Mouse (Mus musculus) Patski (cell line): Measurements from ENCODE around the gene Ppargc1a. TPM values are rescaled to one million over a fixed set of nuclear protein-coding genes. Genes with fewer than 3 reads are reported as not detected.

ENCODE experiments used
- ATAC-seq: fragments of 100-300 bp; one replicate; pipeline ENCODE4 v1.8.0; 2021
- CTCF ChIA-PET: fragments of 350-600 bp; sonication (Branson Sonifier 250); formaldehyde crosslinking; loops from one replicate; lab custom pipeline; 2022; ENCODE audit warnings: inconsistent platforms; lab: Charles Lee
- POLR2A ChIA-PET: fragments of 350-600 bp; sonication (Branson Sonifier 250); formaldehyde crosslinking; loops from one replicate; lab custom pipeline; 2022; ENCODE audit warnings: antibody characterized with exemption, inconsistent platforms; lab: Charles Lee
- DNase-seq: peaks from one replicate; pipeline ENCODE4 v3.0.0-alpha.2; 2011; ENCODE audit warnings: low read depth, low spot score
- H3K27me3 ChIP-seq: fragments of 371-371 bp; one replicate; pipeline ENCODE4 v1.5.1; 2021
- CTCF ChIP-seq: fragments of 100-300 bp; IDR thresholded peaks from one replicate; pipeline ENCODE4 v1.5.1; 2021
- in situ Hi-C: fragments of 300-500 bp; cut with MboI; formaldehyde crosslinking; loops from 3 replicates; pipeline ENCODE4 v1.11.1; 2018; ENCODE audit warnings: low pct_unique_long_range_greater_than_20kb, mixed read lengths
- polyA plus RNA-seq: library from polyadenylated mRNA; unstranded; gene quantifications from one replicate; pipeline ENCODE4 v1.2.3, GENCODE M21; 2021

The Ppargc1a gene
- polyA plus RNA-seq = 97.9 TPM

GRCm38 (mm10) chr5:51567659-51568058 is at the start of gene Ppargc1a:
Gene Ppargc1a (minus strand): TSS chr5:51567726.
- no peaks in the 10 kb centered on the region for H3K27me3 ChIP-seq
- in situ Hi-C loops = no loop called here
- ChIA-PET CTCF (interaction anchor here (1.1 to 1.7 kb wide), 2 partner anchors 23 to 31 kb away, joined by 3 to 5 read pairs; no protein-coding TSS in a partner anchor), POLR2A (interaction anchor here (0.6 kb wide), 1 partner anchor 8 kb away, joined by 3 read pairs; no protein-coding TSS in a partner anchor)
- DNase-seq (no peak), ATAC-seq (no peak)
- TF ChIP-seq CTCF = no peak

- in situ Hi-C loops = no loop called here
- H3K27me3 ChIP-seq = no peaks in the 10 kb centered on the region
- ATAC-seq (no peak), DNase-seq (no peak)
- POLR2A ChIA-PET = interaction anchor here (0.6 kb wide), 1 partner anchor 22 kb away, joined by 3 read pairs; no protein-coding TSS in a partner anchor
- CTCF ChIA-PET = interaction anchor here (1.1 to 1.9 kb wide), 4 partner anchors 9 to 249 kb away, joined by 3 to 4 read pairs (median 4); no protein-coding TSS in a partner anchor
- TF ChIP-seq CTCF = no peak
Measured at GRCm38 (mm10) chr5:51616877-51617276, 49.4 kb upstream of the Ppargc1a start.

DNA sequence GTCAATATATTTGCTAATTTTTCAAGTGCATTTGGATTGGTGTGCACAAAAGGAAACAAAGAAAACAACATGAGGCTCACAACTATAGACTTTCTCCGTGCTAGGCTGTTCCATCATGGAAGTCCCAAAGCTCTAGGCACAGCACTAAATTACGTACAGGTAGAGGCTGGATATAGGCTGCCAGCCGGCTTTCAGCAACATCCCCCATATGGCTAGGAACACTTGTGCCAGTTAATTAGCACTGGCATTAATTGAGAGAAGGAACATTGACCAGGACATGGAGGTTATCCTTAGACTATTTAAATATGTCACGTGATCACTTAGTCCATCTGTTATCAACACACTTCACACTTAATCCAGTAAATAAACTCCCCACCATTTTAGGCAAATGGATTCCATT is 44.5 kb upstream of the Ppargc1a start:
- ChIA-PET POLR2A (no interaction called here), CTCF (interaction anchor here (1.8 kb wide), 1 partner anchor 15 kb away, joined by 7 read pairs; no protein-coding TSS in a partner anchor)
- ATAC-seq (no peak), DNase-seq (no peak)
- no peaks in the 10 kb centered on the region for H3K27me3 ChIP-seq
- in situ Hi-C loops = no loop called here
- TF ChIP-seq CTCF = no peak

DNA sequence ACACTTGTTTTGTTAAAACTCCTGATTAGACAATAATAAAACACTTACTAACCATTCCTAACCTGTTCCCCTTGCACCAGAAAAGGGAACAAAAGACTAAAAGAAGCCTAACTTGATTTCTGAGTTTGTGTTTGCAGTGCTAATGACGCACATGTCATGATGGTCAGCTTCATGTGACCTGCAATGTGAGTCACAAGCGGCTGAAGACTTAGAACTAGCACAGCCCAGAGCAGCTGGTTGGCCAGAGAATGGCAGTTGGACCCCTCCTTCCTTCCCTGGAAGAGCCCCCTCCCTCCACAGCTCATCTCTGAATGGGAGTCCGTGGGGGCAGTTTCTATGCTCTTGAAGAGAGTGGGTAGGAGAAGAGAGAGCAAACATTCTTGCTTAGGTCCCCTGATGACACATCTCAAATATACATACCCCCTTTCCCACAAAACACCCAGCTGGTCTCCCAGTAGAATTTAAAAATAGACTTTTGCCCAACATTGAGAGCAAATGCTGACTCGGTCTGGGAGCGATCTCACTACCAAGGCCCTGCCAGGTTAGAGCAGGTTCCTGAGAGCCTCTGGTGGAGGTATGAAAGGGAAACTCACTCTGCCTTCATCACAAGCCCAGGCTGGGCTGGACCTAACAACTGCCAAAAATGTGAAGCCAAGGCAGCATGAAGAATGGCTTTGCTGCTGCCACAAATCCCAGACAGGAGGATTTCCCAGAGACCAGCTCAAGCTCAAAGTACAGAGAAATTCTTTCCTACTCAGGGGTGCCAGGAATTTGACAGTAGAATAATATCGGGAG is 40.4 kb upstream of the Ppargc1a start:
- H3K27me3 ChIP-seq = no peaks in the 10 kb centered on the region
- ChIA-PET POLR2A (no interaction called here), CTCF (interaction anchor here (1.2 kb wide), 1 partner anchor 9 kb away, joined by 4 read pairs; no protein-coding TSS in a partner anchor)
- DNase-seq = no peak
- TF ChIP-seq CTCF = no peak
- in situ Hi-C loops = no loop called here
- no peak for ATAC-seq

GRCm38 (mm10) chr5:51599549-51599948 is 32.0 kb upstream of the Ppargc1a start:
- TF ChIP-seq CTCF = no peak
- POLR2A ChIA-PET = no interaction called here
- CTCF ChIA-PET = no interaction called here
- no peak for ATAC-seq
- no peaks in the 10 kb centered on the region for H3K27me3 ChIP-seq
- in situ Hi-C loops = loop anchor here (10.0 kb wide), 1 partner anchor 465 kb away; no protein-coding TSS in a partner anchor
- DNase-seq = no peak

DNA sequence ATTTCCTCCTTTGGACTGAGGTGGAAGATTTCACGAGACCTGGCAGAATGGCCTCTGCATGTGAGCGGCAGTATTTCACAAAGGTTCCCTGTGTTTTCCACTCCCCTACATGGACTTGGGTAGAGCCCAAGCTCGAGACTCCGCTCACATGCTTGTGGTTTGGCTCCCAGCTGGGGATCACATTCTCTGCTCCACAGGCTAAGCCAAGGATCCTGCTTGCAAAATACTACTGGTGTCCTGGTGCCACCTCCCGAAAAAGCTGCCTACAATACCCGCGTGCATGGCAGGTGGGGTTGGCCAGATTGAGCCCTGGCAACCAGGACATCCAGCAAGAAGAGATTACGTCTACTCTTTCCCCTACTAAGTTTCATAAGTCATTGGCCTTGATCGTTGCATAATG is 28.1 kb upstream of the Ppargc1a start:
- CTCF ChIA-PET = interaction anchor here (0.8 to 2.0 kb wide), 3 partner anchors 11 to 42 kb away, joined by 4 to 5 read pairs (median 5); no protein-coding TSS in a partner anchor
- peak; percentile 95 for ATAC-seq

DNA sequence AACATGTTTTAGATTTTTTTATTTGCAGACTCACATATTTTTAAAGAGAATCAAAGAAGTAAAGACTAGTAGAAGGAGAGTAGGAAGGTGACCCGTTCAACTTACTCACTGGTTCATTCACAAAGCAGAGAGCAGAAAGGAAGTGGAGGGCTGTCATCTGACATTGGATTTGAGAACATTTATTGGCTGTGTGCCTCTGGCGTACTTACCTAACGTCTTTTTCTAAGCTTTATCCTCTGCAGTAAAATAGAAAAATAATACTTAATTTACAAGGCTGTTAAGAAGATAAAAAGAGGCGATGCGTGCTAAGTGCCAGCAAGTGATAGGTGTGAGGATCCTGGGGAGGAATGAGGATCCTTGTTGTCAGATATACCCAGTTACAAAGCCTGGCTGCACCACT is 24.7 kb upstream of the Ppargc1a start:
- TF ChIP-seq CTCF = no peak
- no peaks in the 10 kb centered on the region for H3K27me3 ChIP-seq
- ATAC-seq = no peak
- in situ Hi-C loops = loop anchor here (10.0 kb wide), 1 partner anchor 473 kb away; no protein-coding TSS in a partner anchor
- CTCF ChIA-PET = interaction anchor here (0.8 to 1.8 kb wide), 2 partner anchors 9 to 39 kb away, joined by 3 read pairs; no protein-coding TSS in a partner anchor
- POLR2A ChIA-PET = no interaction called here
- DNase-seq = no peak

More for the DNA sequence above, 28.1 kb upstream of the Ppargc1a start:
- TF ChIP-seq CTCF = peak; percentile 14
- in situ Hi-C loops = loop anchor here (10.0 kb wide), 1 partner anchor 469 kb away; no protein-coding TSS in a partner anchor
- DNase-seq = peak; percentile 86
- no peaks in the 10 kb centered on the region for H3K27me3 ChIP-seq
- POLR2A ChIA-PET = interaction anchor here (0.6 kb wide), 1 partner anchor 55 kb away, joined by 3 read pairs; no protein-coding TSS in a partner anchor

GRCm38 (mm10) chr5:51591537-51592154 is 24.1 kb upstream of the Ppargc1a start:
- ATAC-seq (peak; percentile 41), DNase-seq (no peak)
- in situ Hi-C loops = loop anchor here (10.0 kb wide), 1 partner anchor 473 kb away; no protein-coding TSS in a partner anchor
- ChIA-PET CTCF (interaction anchor here (1.8 kb wide), 1 partner anchor 39 kb away, joined by 3 read pairs; no protein-coding TSS in a partner anchor), POLR2A (interaction anchor here (0.6 kb wide), 1 partner anchor 40 kb away, joined by 3 read pairs; no protein-coding TSS in a partner anchor)
- TF ChIP-seq CTCF = no peak
- no peaks in the 10 kb centered on the region for H3K27me3 ChIP-seq

- ChIA-PET POLR2A (no interaction called here), CTCF (interaction anchor here (1.1 to 1.6 kb wide), 2 partner anchors 11 to 107 kb away, joined by 3 to 6 read pairs; no protein-coding TSS in a partner anchor)
- no peak for ATAC-seq
- in situ Hi-C loops = no loop called here
- DNase-seq = no peak
- H3K27me3 ChIP-seq = no peaks in the 10 kb centered on the region
- TF ChIP-seq CTCF = no peak
Measured at GRCm38 (mm10) chr5:51586187-51586586, 18.7 kb upstream of the Ppargc1a start.

- no peak for TF ChIP-seq CTCF
- ATAC-seq (no peak), DNase-seq (no peak)
- in situ Hi-C loops = no loop called here
- ChIA-PET POLR2A (no interaction called here), CTCF (interaction anchor here (1.1 to 1.6 kb wide), 2 partner anchors 10 kb away, joined by 5 to 6 read pairs; no protein-coding TSS in a partner anchor)
- H3K27me3 ChIP-seq = no peaks in the 10 kb centered on the region
Measured at GRCm38 (mm10) chr5:51584987-51585386, 17.5 kb upstream of the Ppargc1a start.
